Mouse (Mus musculus): Measurements from ENCODE around the gene Arhgef12.

- TF ChIP-seq CTCF (IDR thresholded peaks at IDR 0.05; ENCODE audit: borderline replicate concordance, insufficient read depth, low read length) (no peak), POLR2A (IDR thresholded peaks at IDR 0.05; ENCODE audit: low read depth, low read length) (no peak)
Observed at GRCm38 (mm10) chr9:43102931-43103330, 4.1 kb downstream of the Arhgef12 start.
